ENCODE assay signal across 27 mouse cellular contexts in the genomic region with DNA sequence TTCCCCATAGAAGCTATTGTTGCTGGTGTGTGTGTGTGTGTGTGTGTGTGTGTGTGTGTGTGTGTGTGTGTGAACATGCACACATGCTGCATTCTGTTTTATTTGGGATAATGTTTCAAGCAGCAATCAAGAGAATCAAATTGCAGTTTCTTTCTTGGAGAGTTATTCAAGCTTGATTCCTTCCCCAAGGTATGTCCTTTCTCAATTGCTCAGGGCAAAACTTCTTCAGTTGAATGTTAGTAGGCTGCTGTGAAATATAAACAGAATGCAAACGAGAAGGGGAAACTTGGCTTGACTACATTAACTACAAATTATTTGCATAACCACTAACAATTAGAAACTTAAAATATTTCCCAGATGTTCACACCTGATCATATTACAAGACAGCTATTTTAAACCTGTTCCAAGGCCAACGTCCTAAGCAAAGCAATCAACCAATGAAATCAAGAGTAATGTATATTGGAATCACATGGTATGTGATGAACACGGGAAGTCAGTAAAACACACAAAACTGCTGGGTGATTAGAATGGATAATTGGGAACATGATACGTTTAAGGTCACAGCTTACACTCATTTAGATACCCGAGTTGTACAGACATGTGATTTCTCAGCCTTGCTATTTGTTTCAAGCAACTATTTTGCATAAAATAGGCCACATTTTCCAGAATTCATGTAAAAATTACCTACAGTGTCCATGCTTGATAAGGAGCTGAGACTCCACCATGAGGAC.
"Had no signal": no experiment of that assay in that cellular context is flagged by ENCODE, and none has a peak within 500 bp of the region (broad histone marks: within the 10 kb centered on the region; RNA-seq: fewer than 3 reads in every experiment).

No protein-coding gene starts in this region.

- H3K4me2 ChIP-seq: heart, embryonic 12.5 days; hindbrain, embryonic 12.5 days; hindbrain, embryonic 14.5 days; intestine, embryonic 15.5 days; limb, embryonic 12.5 days; liver, embryonic 11.5 days; liver, embryonic 13.5 days; liver, embryonic 15.5 days had no signal

- H3K4me3 ChIP-seq: gastrocnemius, adult 2 months; heart, embryonic 10.5 days; heart, embryonic 12.5 days; hindbrain, embryonic 10.5 days; hindbrain, embryonic 12.5 days; intestine, embryonic 15.5 days; layer of hippocampus, adult 2 months; left cerebral cortex, adult 2 months; limb, embryonic 10.5 days; limb, embryonic 12.5 days; liver, embryonic 13.5 days; liver, embryonic 15.5 days had no signal

- H3K27ac ChIP-seq: gastrocnemius, adult 2 months; heart, embryonic 10.5 days; hindbrain, embryonic 10.5 days; hindbrain, embryonic 12.5 days; hindbrain, embryonic 14.5 days; intestine, embryonic 15.5 days; layer of hippocampus, adult 2 months; left cerebral cortex, adult 2 months; limb, embryonic 10.5 days; limb, embryonic 12.5 days; liver, embryonic 13.5 days; liver, embryonic 15.5 days had no signal

- ATAC-seq: hindbrain, embryonic 16.5 days; inflammation-experienced regulatory T-cells, adult 6 months; intestine, embryonic 15.5 days; intestine, postnatal 0 days had no signal

- DNase-seq: gastrocnemius, adult 2 months; gastrocnemius, postnatal 10 days; gastrocnemius, postnatal 25 days; heart, adult 18-20 months; heart, postnatal 10 days; heart, postnatal 4 days; kidney, adult 2 months; kidney, adult 9 months; kidney, postnatal 14 days; kidney, postnatal 4 days; liver; liver, embryonic 13.5 days had no signal

- H3K36me3 ChIP-seq: heart, embryonic 10.5 days; heart, embryonic 12.5 days; hindbrain, embryonic 10.5 days; hindbrain, embryonic 12.5 days; intestine, embryonic 15.5 days; limb, embryonic 10.5 days; limb, embryonic 12.5 days; liver, embryonic 13.5 days; liver, embryonic 15.5 days had no signal

- H3K9ac ChIP-seq: heart, embryonic 12.5 days; hindbrain, embryonic 12.5 days; hindbrain, embryonic 14.5 days; intestine, embryonic 15.5 days; limb, embryonic 12.5 days; liver, embryonic 13.5 days; liver, embryonic 15.5 days had no signal

- H3K27me3 ChIP-seq: heart, embryonic 12.5 days; hindbrain, embryonic 12.5 days; intestine, embryonic 15.5 days; limb, embryonic 12.5 days; liver, embryonic 13.5 days; liver, embryonic 15.5 days had no signal

- H3K4me1 ChIP-seq: intestine, embryonic 15.5 days; liver, embryonic 13.5 days; liver, embryonic 15.5 days had no signal

- H3K9me3 ChIP-seq: heart, embryonic 10.5 days; heart, embryonic 12.5 days; hindbrain, embryonic 10.5 days; hindbrain, embryonic 12.5 days; intestine, embryonic 15.5 days; limb, embryonic 10.5 days; limb, embryonic 12.5 days; liver, embryonic 13.5 days; liver, embryonic 15.5 days had no signal
